Mouse (Mus musculus) kidney, adult 10 weeks (tissue): ENCODE results near the gene Golt1a. TPM values are rescaled to one million over a fixed set of nuclear protein-coding genes. Genes with fewer than 3 reads are reported as not detected.

ENCODE experiments used
- polyA plus RNA-seq: library from polyadenylated mRNA; stranded (reverse); fragments of 350-450 nt; fragmentation: Illumina TruSeq; extraction: RNeasy Lipid Tissue Mini Kit (QIAGEN cat#74804); gene quantifications from one replicate; pipeline ENCODE4 v1.2.3, GENCODE M21; 2014; ENCODE audit warnings: low read depth, low replicate concordance

Gene Golt1a
- 3.4 TPM for polyA plus RNA-seq

DNA sequence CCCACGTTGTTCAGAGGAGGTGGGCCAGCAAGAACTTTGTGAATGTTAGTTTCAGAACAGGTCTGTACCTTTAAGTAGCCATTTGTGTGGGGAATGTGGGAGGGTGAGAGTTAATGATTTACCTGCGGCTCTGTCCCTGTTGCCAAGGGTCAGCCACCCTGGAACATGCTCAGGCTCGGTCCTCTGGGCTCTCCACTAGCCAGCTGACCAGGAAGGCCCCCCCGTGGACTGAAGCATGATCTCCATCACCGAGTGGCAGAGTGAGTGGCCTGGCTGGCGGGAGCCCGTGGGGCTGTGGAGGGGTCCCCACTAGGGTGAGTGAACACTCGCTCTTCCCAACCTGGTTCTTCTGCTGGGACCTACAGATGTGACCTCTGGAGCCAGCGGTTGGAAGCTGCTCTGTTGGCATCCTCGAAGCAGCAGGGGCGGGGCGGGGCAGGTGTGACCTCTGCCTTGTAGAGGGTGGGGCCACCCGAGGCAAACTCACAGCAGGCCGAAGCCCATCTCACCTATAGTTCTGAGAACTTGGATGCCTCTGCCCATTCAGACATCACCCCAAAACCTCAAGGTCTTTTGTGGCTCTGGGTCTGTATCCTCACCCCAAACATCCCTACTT lies at the start of gene Golt1a:
Golt1a (plus strand) TSS at position 149 of the 616 bp plus-strand sequence.

DNA sequence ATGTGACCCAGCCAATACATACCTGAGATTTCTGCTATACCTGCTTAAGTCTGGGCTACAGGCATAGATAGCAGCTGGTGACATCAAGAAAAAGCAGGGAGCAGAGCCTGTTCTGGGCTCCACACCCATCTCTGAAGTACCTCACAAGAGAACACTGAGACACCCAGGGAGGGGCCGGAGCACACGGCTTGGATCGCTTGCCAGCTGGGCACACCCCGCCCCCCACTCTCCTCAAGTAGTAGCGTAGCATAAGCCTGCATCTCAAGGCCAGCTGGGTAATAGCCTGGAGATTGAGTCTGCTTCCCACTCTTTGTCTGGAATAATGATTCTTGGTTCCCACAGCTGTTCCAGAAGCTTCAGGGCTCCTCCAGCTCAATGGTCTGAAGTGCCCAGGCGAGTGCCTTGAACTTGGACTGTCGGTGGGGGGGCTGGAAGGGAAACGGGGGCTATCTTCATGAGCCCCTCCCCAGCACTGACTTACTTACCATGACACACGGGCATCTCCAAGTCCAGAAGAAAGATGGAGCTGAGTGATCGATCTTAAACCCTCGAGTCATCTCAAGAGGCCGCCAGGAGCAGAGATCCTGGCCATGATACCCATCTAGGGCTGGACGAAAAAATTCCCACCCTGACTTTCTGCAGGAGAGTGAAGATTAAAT lies 11.8 kb downstream of the Golt1a start, which contains the start of gene Kiss1:
Kiss1 (plus strand) TSS at position 609 of the 659 bp plus-strand sequence.

DNA sequence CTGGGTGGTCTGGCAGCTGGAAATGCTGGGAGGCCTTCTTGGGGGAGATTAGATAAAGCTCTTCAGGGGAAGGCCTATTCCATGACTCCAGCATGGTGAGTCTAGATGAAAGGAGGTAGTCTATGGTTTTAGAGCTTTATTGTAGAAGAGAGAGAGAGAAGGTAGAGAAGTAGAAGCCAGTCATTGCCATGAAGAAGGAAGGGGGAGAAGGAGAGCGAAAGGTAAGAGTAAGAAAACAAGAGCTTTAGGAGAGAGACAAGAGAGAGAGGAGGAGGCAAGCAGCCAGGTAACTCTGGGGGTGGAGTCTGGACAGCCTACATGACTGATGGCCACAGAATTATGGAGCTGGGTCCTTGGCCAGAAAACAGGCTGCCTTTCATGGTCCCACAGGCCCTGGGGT lies 40.6 kb downstream of the Golt1a start, which contains the start of gene Ren1:
Ren1 (plus strand) TSS at position 301 of the 400 bp plus-strand sequence.

DNA sequence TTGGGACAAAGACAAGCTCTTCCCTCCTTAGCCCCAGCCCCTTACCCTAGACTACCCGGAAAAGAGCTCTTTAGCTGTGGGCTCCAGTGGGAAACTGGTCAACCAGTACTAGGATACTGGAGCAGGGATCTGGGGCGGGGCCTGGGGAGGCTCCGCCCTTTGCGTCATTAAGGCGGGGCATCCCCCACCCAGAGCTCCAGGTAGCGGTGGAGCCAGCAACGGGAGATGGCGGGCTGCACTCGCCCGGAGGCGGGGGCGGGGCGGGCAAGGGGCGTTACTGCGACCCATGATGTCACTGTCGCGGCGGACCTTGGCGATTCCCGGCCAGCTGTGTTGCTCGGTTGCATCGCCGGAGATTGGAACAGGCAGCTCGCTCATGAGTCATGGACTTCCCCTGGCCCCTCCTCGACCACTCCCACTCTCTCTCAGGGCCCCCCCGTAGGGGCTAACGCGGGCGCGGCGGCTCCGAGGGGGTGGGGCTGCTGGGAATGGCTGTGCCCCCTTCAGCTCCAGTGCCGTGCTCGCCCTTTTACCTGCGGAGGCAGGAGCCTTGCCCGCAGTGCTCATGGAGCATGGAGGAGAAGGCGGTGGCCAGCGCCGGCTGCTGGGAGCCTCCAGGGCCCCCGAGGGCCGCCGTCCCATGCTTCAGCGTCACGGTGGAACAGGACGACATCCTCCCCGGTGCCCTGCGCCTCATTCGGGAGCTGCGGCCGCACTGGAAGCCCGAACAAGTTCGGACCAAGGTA lies 53.8 kb downstream of the Golt1a start, which contains the start of gene Etnk2:
Etnk2 (plus strand) TSS at position 297 of the 746 bp plus-strand sequence.

Other genes with a start within 250 kb of the Golt1a start
- gene Ppp1r15b, start 178.7 kb upstream of the Golt1a start, polyA plus RNA-seq: 74.5 TPM
- gene Plekha6, start 145.6 kb upstream of the Golt1a start, polyA plus RNA-seq: 18.7 TPM
- not detected for gene Kiss1, start 12.1 kb downstream of the Golt1a start, polyA plus RNA-seq
- 2.1 TPM for gene Ren1, start 40.7 kb downstream of the Golt1a start, polyA plus RNA-seq
- gene Etnk2, start 53.8 kb downstream of the Golt1a start, polyA plus RNA-seq: 2.6 TPM
- 2.2 TPM for gene Sox13, start 114.6 kb downstream of the Golt1a start, polyA plus RNA-seq